Mouse (Mus musculus) v-Abl transformed pro-B cells (cell line): Measurements from ENCODE around the gene Gm765.

ENCODE experiments used
- in situ Hi-C, 2 experiments: fragments of 400-800 bp; cut with MboI; formaldehyde crosslinking; loops; one replicate each; pipeline ENCODE4 v1.15.1; 2025; ENCODE audit not compliant: unreplicated experiment in 2 of 2

Gm765 gene

DNA sequence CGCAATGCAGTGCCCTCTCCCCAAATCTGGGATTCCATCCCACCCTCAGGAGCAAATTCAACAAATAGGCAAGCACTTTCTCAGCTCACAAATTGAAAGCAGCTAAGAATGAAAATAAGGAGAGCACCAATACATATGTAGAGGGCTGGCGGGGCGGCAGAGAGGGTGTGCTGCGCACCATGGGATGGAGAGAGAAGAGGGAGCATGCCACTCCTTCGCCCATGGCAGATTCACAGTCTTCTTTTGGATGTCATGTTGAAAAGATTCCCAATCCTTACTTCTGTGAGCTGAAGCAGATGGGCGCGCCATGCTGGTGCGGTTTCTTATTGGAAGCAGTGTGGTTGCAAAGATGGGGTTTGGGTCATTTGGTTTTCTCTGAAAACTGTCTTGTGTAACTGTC, 118.6 kb downstream of the Gm765 start:
- in situ Hi-C loops, result no loop called here

DNA sequence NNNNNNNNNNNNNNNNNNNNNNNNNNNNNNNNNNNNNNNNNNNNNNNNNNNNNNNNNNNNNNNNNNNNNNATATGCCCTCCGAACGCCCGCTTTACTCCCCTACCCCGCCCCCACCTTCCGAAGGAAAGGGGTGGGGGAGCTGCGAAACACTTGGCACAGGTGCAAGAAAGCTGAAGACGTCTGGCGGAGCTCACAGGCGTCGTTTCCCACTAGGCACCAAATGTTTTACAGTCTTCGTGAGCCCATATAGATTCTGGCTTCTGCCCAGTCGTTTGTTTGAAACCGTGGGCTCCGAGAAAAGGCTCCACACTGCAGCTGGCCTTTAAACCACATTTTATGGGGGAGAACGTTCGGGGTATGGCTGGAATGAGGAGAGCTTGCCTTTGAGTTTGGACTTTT, 120.6 kb downstream of the Gm765 start:
- in situ Hi-C loops, result no loop called here

DNA sequence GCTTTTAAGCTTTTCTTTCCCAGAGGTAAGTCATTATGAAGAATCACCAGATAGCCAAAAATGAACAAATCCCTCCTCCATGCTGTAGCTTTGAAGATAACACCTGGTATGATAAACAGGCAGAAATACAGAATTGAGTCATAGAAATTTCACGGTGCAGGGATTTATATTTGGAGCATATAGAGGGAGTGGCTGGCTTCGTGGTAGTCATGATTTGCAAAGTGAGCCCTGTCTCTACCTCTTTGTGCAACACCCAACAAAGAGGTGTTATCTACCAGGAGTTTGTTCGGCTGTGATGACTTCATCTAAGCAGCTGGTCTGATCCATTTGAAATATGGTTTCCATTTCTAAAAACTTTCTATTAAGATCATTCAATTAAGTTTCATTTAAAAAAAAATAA, 130.3 kb downstream of the Gm765 start:
- in situ Hi-C loops, result no loop called here

DNA sequence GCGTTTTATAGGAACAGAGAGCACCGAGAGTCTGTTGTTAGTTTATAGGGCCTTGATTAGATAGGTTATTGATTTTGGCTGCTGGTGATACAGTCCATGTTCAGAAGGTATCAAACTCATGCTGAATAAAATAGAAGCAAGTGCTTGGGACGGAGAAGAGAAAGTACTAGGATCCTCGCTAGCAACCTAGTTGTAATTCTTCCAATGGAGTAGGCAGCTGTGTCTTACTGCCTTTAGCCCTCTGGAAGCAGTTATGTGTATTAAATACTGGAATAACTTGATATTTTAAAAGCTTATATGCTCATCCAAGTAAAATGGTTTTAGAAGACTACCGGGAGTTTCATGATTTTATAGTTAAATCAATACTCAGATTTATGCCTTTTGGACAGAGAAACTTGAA, 132.3 kb downstream of the Gm765 start:
- in situ Hi-C loops, result no loop called here

DNA sequence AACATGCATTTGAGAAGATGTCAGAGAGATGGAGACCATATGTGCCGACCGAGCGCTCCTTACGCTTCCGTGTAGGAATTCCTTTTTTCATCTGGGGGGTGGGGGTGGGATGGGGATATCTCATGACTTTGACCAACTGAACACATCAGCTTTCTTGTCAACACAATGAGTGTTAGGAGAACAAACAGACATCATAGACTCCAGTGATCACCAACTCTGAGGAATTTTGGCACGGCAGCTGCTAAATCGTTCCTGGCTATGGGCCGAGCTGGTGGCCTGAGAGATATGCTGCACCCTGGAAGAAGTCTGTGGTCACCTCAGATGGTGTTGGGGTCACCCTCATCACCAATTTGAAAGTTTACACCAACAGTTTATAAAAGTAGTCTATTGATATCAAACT, 134.5 kb downstream of the Gm765 start:
- in situ Hi-C loops, result no loop called here

DNA sequence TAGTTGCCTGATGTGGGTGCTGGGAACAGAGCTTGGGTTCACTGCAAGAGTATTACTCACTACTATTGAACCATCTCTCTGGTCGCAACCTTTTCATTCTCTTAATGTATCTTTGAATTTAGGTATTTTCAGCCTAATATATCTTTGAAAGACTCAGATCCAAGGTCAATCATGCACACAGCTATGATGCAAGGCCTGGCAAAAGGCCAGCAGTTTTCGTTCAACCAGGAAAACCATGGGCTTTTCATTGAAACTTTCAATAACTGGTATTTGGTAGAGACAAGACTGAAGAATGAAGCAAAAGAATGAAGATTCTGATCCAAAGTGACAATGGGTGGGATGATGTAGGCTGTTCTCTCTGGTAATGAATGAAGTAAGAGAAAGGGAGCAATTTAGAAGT, 143.8 kb downstream of the Gm765 start:
- in situ Hi-C loops, result no loop called here

DNA sequence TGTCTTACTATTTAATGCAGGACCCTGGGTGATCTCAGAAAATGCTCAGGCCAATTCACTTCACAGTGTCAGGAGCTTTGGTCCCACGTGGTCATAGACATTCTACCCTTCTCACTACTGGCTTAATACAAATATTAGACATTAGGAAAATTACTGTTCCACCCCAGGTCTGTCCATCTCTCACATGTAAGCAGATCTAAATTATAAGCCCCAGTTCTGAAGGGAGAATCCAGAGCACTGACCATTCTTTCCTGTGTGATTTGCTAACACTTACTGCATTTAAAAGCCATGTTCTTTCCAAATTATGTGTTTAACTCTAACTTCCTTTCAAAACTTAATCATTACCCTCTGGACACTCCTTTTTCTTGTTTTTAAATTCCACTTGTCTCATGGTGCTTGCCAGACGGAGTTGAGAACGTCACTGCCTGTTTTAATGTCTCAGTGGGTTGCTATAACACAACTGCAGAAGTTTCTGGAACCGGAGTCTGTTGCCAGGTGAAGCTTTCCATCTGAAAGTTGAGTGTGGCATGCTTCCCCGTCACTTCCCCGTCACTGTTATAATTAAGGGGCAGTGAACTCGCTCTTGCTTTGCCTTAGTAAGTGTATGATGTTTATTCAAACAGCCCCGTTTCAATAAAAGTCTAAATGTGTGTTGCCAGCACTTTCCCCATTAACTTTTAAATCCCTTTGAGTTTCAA, 151.7 kb downstream of the Gm765 start:
- in situ Hi-C loops, result no loop called here
